Mouse (Mus musculus) midbrain, postnatal 0 days (tissue): ENCODE data around the gene Ripor3. TPM values are rescaled to one million over a fixed set of nuclear protein-coding genes. Genes with fewer than 3 reads are reported as not detected.

Experiments
- ATAC-seq: fragments of 200-750 bp; cut with Nextera tagmentation; 2 replicates; pipeline ENCODE4 v1.8.0; 2017; ENCODE audit warnings: moderate number of reproducible peaks, mild to moderate bottlenecking, moderate TSS enrichment, moderate library complexity; ENCODE audit not compliant: low FRiP score
- DNase-seq: peaks from one replicate; pipeline ENCODE4 v3.0.0-alpha.2; 2015; ENCODE audit warnings: low spot score
- H3K27ac ChIP-seq: fragments of 300-500 bp; sonication (generic); 2 replicates; pipeline ENCODE4 v1.5.1; 2014; ENCODE audit warnings: low read depth, mild to moderate bottlenecking, low read length, mixed read lengths
- H3K27me3 ChIP-seq: fragments of 300-500 bp; sonication (generic); 2 replicates; pipeline ENCODE4 v1.6.1; 2014; ENCODE audit warnings: low read length, control low read depth, mixed read lengths; ENCODE audit not compliant: insufficient read depth
- H3K36me3 ChIP-seq: fragments of 300-500 bp; sonication (generic); 2 replicates; pipeline ENCODE4 v1.6.1; 2014; ENCODE audit warnings: low read length, control low read depth, mixed read lengths; ENCODE audit not compliant: insufficient read depth
- H3K4me1 ChIP-seq: fragments of 300-500 bp; sonication (generic); 2 replicates; pipeline ENCODE4 v1.6.1; 2014; ENCODE audit warnings: mild to moderate bottlenecking, control low read depth, antibody characterized with exemption, low read length, mixed read lengths; ENCODE audit not compliant: insufficient read depth
- H3K4me2 ChIP-seq: fragments of 300-500 bp; sonication (generic); 2 replicates; pipeline ENCODE4 v1.6.1; 2014; ENCODE audit warnings: low read depth, mild to moderate bottlenecking, low read length, mixed read lengths; ENCODE audit not compliant: poor library complexity, severe bottlenecking
- H3K4me3 ChIP-seq: fragments of 300-500 bp; sonication (generic); 2 replicates; pipeline ENCODE4 v1.5.1; 2014; ENCODE audit warnings: low read depth, mild to moderate bottlenecking, low read length, moderate library complexity
- H3K9ac ChIP-seq: fragments of 300-500 bp; sonication (generic); replicated peaks from 2 replicates; pipeline ENCODE4 v1.6.1; 2014; ENCODE audit warnings: mild to moderate bottlenecking, low read length, moderate library complexity, mixed read lengths; ENCODE audit not compliant: poor library complexity, severe bottlenecking
- H3K9me3 ChIP-seq: fragments of 300-500 bp; sonication (generic); 2 replicates; pipeline ENCODE4 v1.6.1; 2016; ENCODE audit warnings: low read length, control low read depth
- CTCF ChIP-seq: IDR thresholded peaks from 2 replicates; pipeline ENCODE4 v1.5.1; 2016; ENCODE audit warnings: antibody characterized with exemption, mild to moderate bottlenecking
- WGBS: fragments of 180-500 bp; shearing (Covaris S2); extraction: QIAGEN DNeasy Blood & Tissue Kit; methylation state at CpG from one replicate; pipeline ENCODE4 v1.1.7; 2014; 5-methylcytosine and 5-hydroxymethylcytosine counted together
- polyA plus RNA-seq: library from polyadenylated mRNA; unstranded; fragments of >200 nt; fragmentation: Nextera tagmentation; extraction: Ambion mirVana; gene quantifications from 2 replicates; pipeline ENCODE4 v1.2.1, GENCODE M21; 2015
- total RNA-seq: library from RNA; depleted of rRNA; stranded (reverse); fragments of >200 nt; gene quantifications from 2 replicates; pipeline ENCODE4 v1.2.3, GENCODE M21; 2014

Ripor3 gene
- total and polyA plus RNA-seq, 2 experiments from 2014 or later: 0.28 to 0.99 TPM

DNA sequence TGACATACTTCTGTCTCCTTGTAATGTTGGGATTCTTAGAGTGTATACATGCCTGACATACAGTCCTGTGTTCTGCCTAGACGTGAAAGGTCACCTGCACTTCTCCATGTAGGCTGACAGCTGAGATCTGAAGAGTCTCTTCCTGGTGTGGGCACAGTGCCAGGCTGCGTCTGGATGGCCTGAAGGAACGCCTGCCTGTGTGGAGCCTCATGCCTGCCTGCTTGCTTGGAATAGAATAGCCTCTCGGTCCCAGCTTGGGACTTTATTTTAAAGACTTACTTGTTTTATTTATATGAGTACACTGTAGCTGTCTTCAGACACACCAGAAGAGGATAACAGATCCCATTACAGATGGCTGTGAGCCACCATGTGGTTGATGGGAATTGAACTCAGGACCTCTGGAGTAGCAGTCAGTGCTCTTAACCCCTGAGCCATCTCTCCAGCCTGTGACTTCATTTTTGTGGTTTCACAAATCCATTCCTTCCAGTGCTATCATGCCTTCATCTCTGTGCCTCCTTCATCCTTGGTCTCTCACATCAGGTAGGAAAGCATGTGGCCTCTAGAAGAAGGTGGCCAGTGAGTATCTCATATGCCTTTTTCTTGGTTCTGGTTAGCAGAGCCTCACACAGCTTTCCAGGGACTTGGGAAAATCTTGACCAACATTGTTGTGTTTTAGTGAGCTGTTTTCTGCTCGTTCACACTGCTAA, 52.2 kb downstream of the Ripor3 start:
- no peak overlapping the region for H3K4me3 ChIP-seq
- no peaks in the 10 kb centered on the region for H3K4me1 ChIP-seq
- H3K9me3 ChIP-seq: no peaks in the 10 kb centered on the region
- TF ChIP-seq CTCF: no peak
- H3K27ac ChIP-seq: no peak overlapping the region
- no peak overlapping the region for H3K9ac ChIP-seq
- H3K27me3 ChIP-seq: no peaks in the 10 kb centered on the region
- 43% methylated on average over 5 of the region's 5 CpGs for WGBS
- no peak for ATAC-seq
- peaks cover 4% of the 10 kb centered on the region; the same call in 1 of the 2 replicates for H3K36me3 ChIP-seq
- peak; percentile 46 for DNase-seq
- H3K4me2 ChIP-seq: no peak overlapping the region

DNA sequence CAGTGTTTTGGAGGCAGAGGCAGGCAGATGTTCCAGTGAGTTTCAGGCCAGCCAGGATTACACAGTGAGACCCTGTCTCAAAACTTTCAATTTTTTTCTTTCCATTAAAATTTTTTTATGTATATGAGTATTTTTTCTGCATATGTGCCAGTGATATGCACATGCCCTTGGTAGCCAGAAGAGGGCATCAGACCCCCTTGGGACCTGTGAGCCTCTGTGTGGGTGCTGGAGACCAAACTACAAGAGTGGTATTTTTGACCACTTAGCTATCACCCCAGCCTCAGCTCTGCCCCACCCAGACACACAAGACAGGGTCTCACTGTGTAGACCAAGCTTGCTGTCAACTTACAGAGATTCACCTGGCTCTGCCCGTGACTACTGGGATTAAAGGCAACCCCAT, 52.9 kb downstream of the Ripor3 start:
- Histone ChIP-seq H3K27ac (no peak overlapping the region), H3K4me3 (no peak overlapping the region), H3K9me3 (no peaks in the 10 kb centered on the region), H3K9ac (no peak overlapping the region), H3K4me1 (no peaks in the 10 kb centered on the region), H3K36me3 (peaks cover 3% of the 10 kb centered on the region; the same call in 1 of the 2 replicates), H3K4me2 (no peak overlapping the region), H3K27me3 (no peaks in the 10 kb centered on the region)
- WGBS: 83% methylated on average over 1 of the region's 1 CpGs
- no peak for ATAC-seq
- peak; percentile 39 for TF ChIP-seq CTCF
- DNase-seq: no peak

DNA sequence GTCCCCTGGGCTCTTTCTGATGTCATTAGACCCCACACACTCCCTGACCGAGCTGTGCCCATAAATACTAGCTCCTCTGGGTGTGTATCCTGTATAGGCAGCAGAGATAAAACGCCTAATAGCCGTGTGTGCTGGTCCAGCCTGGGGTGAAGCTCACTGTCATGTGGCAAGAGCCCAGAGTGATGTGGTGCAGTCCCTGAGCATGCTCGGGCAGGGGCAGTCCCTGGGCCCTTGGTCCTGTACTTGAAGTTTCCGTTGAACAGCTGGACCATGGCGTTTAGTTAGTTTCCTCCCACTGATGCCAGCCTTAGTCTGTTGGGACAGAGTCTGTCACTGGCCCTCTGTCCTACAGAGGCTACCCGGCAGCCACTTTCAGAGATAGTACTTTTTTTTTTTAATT, 55.5 kb downstream of the Ripor3 start:
- no peaks in the 10 kb centered on the region for H3K27me3 ChIP-seq
- no peak overlapping the region for H3K27ac ChIP-seq
- H3K36me3 ChIP-seq: peaks cover 3% of the 10 kb centered on the region; the same call in 1 of the 2 replicates
- WGBS: 91% methylated on average over 7 of the region's 7 CpGs
- no peak overlapping the region for H3K4me2 ChIP-seq
- no peak for ATAC-seq
- no peak for DNase-seq
- H3K9me3 ChIP-seq: no peaks in the 10 kb centered on the region
- no peak overlapping the region for H3K4me3 ChIP-seq
- no peak for TF ChIP-seq CTCF
- no peak overlapping the region for H3K9ac ChIP-seq
- no peaks in the 10 kb centered on the region for H3K4me1 ChIP-seq

GRCm38 (mm10) chr2:167953819-167954218, 56.6 kb downstream of the Ripor3 start:
- H3K27me3 ChIP-seq: no peaks in the 10 kb centered on the region
- H3K4me2 ChIP-seq: no peak overlapping the region
- TF ChIP-seq CTCF: no peak
- H3K36me3 ChIP-seq: peaks cover 3% of the 10 kb centered on the region; the same call in 1 of the 2 replicates
- H3K4me3 ChIP-seq: no peak overlapping the region
- no peaks in the 10 kb centered on the region for H3K9me3 ChIP-seq
- no peak for DNase-seq
- no peaks in the 10 kb centered on the region for H3K4me1 ChIP-seq
- no peak overlapping the region for H3K9ac ChIP-seq
- WGBS: 94% methylated on average over 10 of the region's 10 CpGs
- ATAC-seq: no peak
- no peak overlapping the region for H3K27ac ChIP-seq

DNA sequence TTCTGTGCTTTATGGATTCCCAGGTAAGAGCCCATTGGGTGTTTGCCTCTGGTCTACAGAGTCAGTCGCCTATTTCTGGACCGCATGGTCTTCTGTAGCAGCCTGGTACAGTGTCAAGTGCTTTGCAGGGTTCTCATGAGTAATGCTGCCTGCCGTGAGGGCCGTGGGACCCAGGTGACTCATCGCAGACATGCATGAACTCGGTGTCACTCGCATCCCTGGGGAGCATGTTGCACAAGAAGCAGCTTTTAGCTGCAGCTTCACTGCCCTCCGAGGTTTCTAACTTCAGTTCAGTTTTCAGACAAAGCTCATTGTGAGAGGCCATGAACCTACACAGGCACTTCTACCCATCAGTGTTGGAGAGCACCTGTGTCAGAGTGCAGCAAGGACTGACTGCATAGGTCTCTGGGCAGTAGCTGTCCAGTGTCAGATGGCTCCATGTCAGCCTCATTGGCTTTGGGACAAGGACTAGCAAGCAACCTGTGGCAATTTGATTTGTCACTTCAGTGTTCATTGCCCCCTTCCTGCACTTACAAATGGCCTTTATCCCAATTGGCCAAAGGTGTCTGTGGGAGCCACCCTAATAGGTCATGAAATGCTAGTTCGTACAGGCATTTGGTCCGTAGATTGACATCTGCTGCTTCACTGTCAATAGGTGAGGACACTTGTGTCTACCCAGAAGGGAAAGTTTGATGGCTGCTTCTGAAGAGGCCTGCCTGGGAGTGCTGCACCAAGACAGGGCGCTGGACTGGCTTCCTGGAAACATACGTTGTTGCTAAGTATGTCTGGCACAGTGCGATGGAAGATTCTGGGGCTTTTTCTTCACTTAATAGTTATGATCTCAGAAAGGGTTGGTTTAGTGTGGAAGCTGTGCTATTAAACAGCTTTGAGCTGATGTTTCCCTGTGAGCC, 58.9 kb downstream of the Ripor3 start:
- 89% methylated on average over 13 of the region's 13 CpGs for WGBS
- Histone ChIP-seq H3K4me3 (no peak overlapping the region), H3K36me3 (peaks cover 3% of the 10 kb centered on the region; the same call in 1 of the 2 replicates), H3K27me3 (no peaks in the 10 kb centered on the region), H3K4me2 (no peak overlapping the region), H3K4me1 (no peaks in the 10 kb centered on the region), H3K9me3 (no peaks in the 10 kb centered on the region), H3K9ac (0 out of 2 replicates have a peak overlapping the region, but pooled peaks have one; percentile 33), H3K27ac (no peak overlapping the region)
- ATAC-seq: no peak
- TF ChIP-seq CTCF: no peak
- DNase-seq: no peak
